Mouse (Mus musculus): Measurements from ENCODE around the gene Abhd5.
"Not testable (repeated sequence)": the region's sequence is repeated elsewhere in the genome, so short reads cannot be mapped to it uniquely, and the experiment has no call there.

- TF ChIP-seq POLR2A (IDR thresholded peaks at IDR 0.05; ENCODE audit: control insufficient read depth, low read depth, low read length); CTCF (IDR thresholded peaks at IDR 0.05; ENCODE audit: control insufficient read depth, insufficient read depth, insufficient replicate concordance, low read depth, low read length): not testable (repeated sequence)
These were observed 38.3 kb upstream of the Abhd5 start for GRCm38 (mm10) chr9:122313128-122313527.
